Mouse (Mus musculus) spleen, adult 18-20 months (tissue): ENCODE data around the gene Olfr803.

ENCODE experiments used
- DNase-seq, 2 experiments: peaks; one replicate each; pipeline ENCODE4 v3.0.0; 2022; ENCODE audit warnings: mixed read lengths in 2 of 2

Olfr803 gene

GRCm38 (mm10) chr10:129694186-129694585, at the start of gene Olfr803:
TSS of gene Olfr803 (minus strand) at chr10:129694286.
- DNase-seq: no peak

- no peak for DNase-seq
These were observed 47.7 kb upstream of the Olfr803 start, which contains the start of gene Olfr806 for GRCm38 (mm10) chr10:129741821-129742220. TSS of gene Olfr806 (minus strand) at chr10:129741921.

- DNase-seq: no peak
These were observed 35.2 kb upstream of the Olfr803 start, which contains the start of gene Olfr805 for GRCm38 (mm10) chr10:129729275-129729674. TSS of gene Olfr805 (minus strand) at chr10:129729375.

- DNase-seq: no peak
These were observed 8.8 kb upstream of the Olfr803 start, which contains the start of gene Olfr804 for GRCm38 (mm10) chr10:129702910-129703309. TSS of gene Olfr804 (plus strand) at chr10:129703210.

- no peak for DNase-seq
These were observed 6.0 kb downstream of the Olfr803 start, which contains the start of gene Olfr802 for GRCm38 (mm10) chr10:129688069-129688468. TSS of gene Olfr802 (minus strand) at chr10:129688169.

GRCm38 (mm10) chr10:129673765-129674164, 20.3 kb downstream of the Olfr803 start, which contains the start of gene Olfr801:
TSS of gene Olfr801 (minus strand) at chr10:129673865.
- no peak for DNase-seq

- DNase-seq: no peak
These were observed 36.7 kb downstream of the Olfr803 start, which contains the start of gene Olfr800 for GRCm38 (mm10) chr10:129657394-129657793. TSS of gene Olfr800 (plus strand) at chr10:129657694.

GRCm38 (mm10) chr10:129651763-129652162, 42.3 kb downstream of the Olfr803 start:
- DNase-seq: no peak
